Mouse (Mus musculus): ENCODE measurements around the gene Trpm8. TPM values are rescaled to one million over a fixed set of nuclear protein-coding genes. Genes with fewer than 3 reads are reported as not detected.

Trpm8 gene
- total RNA-seq, 2 experiments from 2014 or later = 0.12 TPM; not detected in 1

GRCm38 (mm10) chr1:88262255-88262654, 15.2 kb upstream of the Trpm8 start:
- H3K27ac ChIP-seq = no peak overlapping the region
- no peak for TF ChIP-seq CTCF (conservative IDR thresholded peaks at IDR 0.05)
- no peak for DNase-seq (ENCODE audit: low spot score in 2 of 2)

GRCm38 (mm10) chr1:88262961-88263360, 14.5 kb upstream of the Trpm8 start:
- no peak for TF ChIP-seq CTCF (conservative IDR thresholded peaks at IDR 0.05)
- Histone ChIP-seq H3K4me3 (no peak overlapping the region), H3K27ac (no peak overlapping the region)
- DNase-seq (ENCODE audit: low spot score in 2 of 2) = no peak

More at GRCm38 (mm10) chr1:88262255-88262654, 15.2 kb upstream of the Trpm8 start:
- no peak overlapping the region for H3K4me3 ChIP-seq

DNA sequence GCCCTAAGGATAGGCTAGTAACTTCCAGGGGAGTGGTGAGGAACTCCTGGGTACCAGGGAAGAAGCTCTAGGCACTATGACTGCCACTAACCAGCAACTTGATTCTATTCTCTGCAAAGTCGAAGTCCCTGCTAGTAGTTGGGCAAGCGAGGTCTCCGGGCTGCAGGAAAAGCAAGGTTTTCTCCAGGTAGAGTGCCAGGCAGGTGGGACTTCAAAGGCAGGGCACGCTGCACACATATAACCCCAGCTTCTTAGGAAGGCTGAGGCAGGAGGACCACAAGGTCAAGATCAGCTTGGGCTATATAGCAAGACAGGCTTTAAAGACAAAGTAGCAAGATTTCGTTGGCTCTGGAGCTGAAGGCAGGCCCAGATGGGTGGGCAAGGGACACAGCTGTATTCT, 13.7 kb upstream of the Trpm8 start:
- H3K4me3 ChIP-seq = no peak overlapping the region
- DNase-seq (ENCODE audit: low spot score in 2 of 2) = no peak
- no peak overlapping the region for H3K27ac ChIP-seq
- TF ChIP-seq CTCF (conservative IDR thresholded peaks at IDR 0.05) = no peak

GRCm38 (mm10) chr1:88264237-88264868, 13.1 kb upstream of the Trpm8 start:
- no peak overlapping the region for H3K4me3 ChIP-seq
- no peak for TF ChIP-seq CTCF (conservative IDR thresholded peaks at IDR 0.05)
- H3K27ac ChIP-seq = no peak overlapping the region
- no peak for DNase-seq (ENCODE audit: low spot score in 2 of 2)

DNA sequence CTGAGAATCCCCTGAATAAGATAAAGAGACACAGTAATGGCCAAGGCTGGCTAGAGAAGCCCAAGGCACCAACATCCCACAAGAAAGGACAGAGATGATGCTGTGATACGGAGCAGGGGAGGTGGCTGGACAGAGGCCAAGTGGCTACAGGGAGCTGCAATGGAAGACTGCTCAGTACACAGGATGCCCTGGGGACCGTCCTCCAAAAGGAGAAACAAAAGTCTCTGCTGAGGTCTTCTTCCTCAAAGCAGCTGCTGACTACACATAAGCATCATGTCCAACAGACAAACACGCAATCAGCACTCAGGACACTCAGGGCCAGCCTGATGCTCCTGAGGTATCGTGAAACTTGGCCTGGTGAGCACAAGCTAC, 12.6 kb upstream of the Trpm8 start:
- Histone ChIP-seq H3K4me3 (no peak overlapping the region), H3K27ac (no peak overlapping the region)
- no peak for TF ChIP-seq CTCF (conservative IDR thresholded peaks at IDR 0.05)
- no peak for DNase-seq (ENCODE audit: low spot score in 2 of 2)

GRCm38 (mm10) chr1:88266123-88266522, 11.3 kb upstream of the Trpm8 start:
- Histone ChIP-seq H3K27ac (no peak overlapping the region), H3K4me3 (no peak overlapping the region)
- TF ChIP-seq CTCF (conservative IDR thresholded peaks at IDR 0.05) = no peak
- DNase-seq (ENCODE audit: low spot score in 2 of 2) = no peak

GRCm38 (mm10) chr1:88267489-88267888, 10.0 kb upstream of the Trpm8 start:
- no peak for TF ChIP-seq CTCF (conservative IDR thresholded peaks at IDR 0.05)
- H3K27ac ChIP-seq = no peak overlapping the region
- DNase-seq (ENCODE audit: low spot score in 2 of 2) = no peak
- no peak overlapping the region for H3K4me3 ChIP-seq

DNA sequence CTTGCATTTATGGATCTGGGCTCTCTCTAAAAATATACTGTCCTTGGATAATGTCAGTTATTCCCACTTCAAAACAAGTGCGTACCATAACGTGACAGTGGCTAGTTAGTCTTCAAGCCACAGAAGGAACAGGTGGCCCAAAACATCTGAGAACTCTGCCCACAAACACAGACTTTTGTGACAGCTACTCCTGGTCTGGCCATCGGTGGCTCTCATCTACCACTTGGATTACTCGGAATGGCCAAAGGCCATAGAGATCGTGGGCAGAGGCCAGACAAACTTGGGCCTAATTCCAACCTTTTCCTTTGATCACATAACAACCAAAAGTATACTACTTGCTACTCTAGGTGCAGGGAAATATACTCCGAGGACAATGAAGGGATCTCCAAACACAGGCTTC, 9.4 kb upstream of the Trpm8 start:
- no peak overlapping the region for H3K4me3 ChIP-seq
- DNase-seq (ENCODE audit: low spot score in 2 of 2) = no peak
- no peak overlapping the region for H3K27ac ChIP-seq
- TF ChIP-seq CTCF (conservative IDR thresholded peaks at IDR 0.05) = no peak

GRCm38 (mm10) chr1:88269539-88270309, 7.7 kb upstream of the Trpm8 start:
- DNase-seq (ENCODE audit: low spot score in 2 of 2) = no peak
- TF ChIP-seq CTCF (conservative IDR thresholded peaks at IDR 0.05) = no peak
- Histone ChIP-seq H3K27ac (no peak overlapping the region), H3K4me3 (no peak overlapping the region)

- no peak for TF ChIP-seq CTCF (conservative IDR thresholded peaks at IDR 0.05)
- no peak overlapping the region for H3K4me3 ChIP-seq
- no peak for DNase-seq (ENCODE audit: low spot score in 2 of 2)
- no peak overlapping the region for H3K27ac ChIP-seq
Observed at GRCm38 (mm10) chr1:88272851-88273250, 4.6 kb upstream of the Trpm8 start.

DNA sequence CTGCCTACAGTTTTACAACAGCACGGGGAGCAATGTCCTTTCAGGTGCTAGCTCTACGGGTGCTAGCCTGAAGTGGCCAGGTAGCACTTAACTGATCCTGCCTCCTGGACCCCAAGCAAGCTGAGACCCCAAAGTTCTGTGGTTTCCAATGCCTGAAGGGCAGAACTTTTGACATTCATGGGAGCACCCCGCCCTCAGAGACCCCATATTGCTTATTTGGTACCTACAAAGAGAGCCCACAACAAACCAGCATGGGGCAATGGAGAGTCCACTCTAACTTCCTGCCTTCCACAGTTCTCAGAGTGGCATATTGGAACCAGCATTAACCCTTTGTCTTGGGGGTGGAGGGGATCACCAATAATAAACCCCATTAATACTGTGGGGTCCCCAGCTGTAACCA, 4.1 kb upstream of the Trpm8 start:
- no peak for DNase-seq (ENCODE audit: low spot score in 2 of 2)

DNA sequence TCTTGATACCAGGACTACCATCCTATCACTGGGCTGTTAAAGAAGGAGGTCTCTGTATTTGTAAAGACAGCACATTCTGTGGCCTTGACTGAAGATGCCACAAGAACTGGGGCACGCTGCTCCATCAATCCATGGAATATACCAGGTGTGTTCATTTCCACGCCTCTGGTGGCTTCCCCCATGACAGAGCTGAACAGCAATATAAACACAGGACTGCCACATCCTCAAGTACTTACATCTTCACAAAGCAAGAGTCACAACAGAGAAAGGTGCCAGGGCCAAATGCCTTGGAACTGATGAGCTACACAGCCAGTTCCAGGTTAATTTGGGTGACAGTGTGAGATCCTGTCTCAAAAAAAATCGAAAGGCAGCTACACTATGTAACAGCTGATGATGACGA, 3.6 kb upstream of the Trpm8 start:
- Histone ChIP-seq H3K4me3 (no peak overlapping the region), H3K27ac (no peak overlapping the region)
- no peak for TF ChIP-seq CTCF (conservative IDR thresholded peaks at IDR 0.05)
- no peak for DNase-seq (ENCODE audit: low spot score in 2 of 2)

More for the DNA sequence above, 4.1 kb upstream of the Trpm8 start:
- no peak overlapping the region for H3K4me3 ChIP-seq
- TF ChIP-seq CTCF (conservative IDR thresholded peaks at IDR 0.05) = no peak
- no peak overlapping the region for H3K27ac ChIP-seq

DNA sequence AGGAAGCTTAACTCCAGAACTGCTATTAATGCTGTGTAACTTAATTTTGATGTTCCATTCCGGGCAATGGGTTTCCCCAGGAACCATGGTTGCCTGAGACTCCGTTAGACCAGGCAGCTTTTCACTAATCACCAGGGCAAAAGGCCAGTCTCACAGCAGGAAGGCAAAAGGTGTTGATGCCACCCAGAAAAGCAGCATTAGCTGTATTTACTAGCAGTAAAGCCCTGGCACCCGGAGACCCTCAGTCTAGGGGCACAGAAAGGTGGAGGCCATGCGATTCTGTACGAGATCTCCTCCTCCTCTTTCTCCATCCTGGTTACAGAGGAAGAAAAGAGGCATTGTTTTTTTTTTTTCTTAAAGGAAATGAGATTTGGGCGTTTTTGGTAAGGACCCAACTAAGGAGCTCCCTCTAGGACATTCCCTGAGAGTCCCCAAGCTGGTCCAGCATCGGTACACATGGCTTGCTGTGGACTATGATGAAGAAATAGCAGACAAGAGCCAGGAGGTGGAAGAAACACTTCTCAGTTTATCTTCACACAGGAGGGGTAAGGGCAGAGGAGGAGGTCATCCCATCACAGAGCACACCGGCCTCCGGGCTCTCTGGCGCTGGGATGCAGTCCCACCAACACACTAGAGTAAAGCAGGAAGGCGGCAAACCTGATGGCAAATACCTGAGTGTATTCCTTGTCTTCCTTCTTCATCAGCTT, 2.9 kb upstream of the Trpm8 start:
- DNase-seq (ENCODE audit: low spot score in 2 of 2) = no peak

More for the DNA sequence above, 2.9 kb upstream of the Trpm8 start:
- Histone ChIP-seq H3K4me3 (no peak overlapping the region), H3K27ac (no peak overlapping the region)
- no peak for TF ChIP-seq CTCF (conservative IDR thresholded peaks at IDR 0.05)

Measured in layer of hippocampus, adult 2 months (tissue).